27 mouse cellular contexts compared by ENCODE assay signal in the genomic region with DNA sequence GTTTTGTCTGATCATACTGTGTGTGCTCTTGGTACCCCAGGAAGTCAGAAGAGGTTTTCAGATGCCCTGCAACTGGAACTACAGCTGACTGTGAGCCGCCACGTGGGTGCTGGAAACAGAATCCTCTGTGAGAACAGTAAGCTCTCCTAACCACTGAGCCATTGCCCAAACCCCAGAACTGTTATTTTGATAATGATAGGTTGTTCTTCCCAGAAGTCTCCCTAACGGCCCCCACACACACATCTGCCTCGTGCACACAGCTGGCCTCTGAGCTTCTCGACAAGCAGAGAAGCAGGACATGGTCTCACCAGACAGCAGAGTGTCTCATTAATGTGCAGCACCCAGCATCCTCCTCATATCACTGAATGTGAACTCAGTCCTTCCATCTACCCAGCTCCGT.
"Had no signal": no experiment of that assay in that cellular context is flagged by ENCODE, and none has a peak within 500 bp of the region (broad histone marks: within the 10 kb centered on the region; RNA-seq: fewer than 3 reads in every experiment).

No protein-coding gene starts in this region.

- DNase-seq: gastrocnemius, adult 2 months; gastrocnemius, postnatal 10 days; gastrocnemius, postnatal 25 days; heart, adult 18-20 months; heart, postnatal 10 days; heart, postnatal 4 days; kidney, adult 18-20 months; kidney, adult 8-10 months; kidney, postnatal 10 days; kidney, postnatal 25 days; kidney, postnatal 4 days; liver; liver, embryonic 13.5 days had no signal

- H3K27ac ChIP-seq: gastrocnemius, adult 2 months; heart, embryonic 10.5 days; hindbrain, embryonic 10.5 days; hindbrain, embryonic 12.5 days; hindbrain, embryonic 14.5 days; intestine, embryonic 15.5 days; layer of hippocampus, adult 2 months; left cerebral cortex, adult 2 months; limb, embryonic 10.5 days; limb, embryonic 12.5 days; liver, embryonic 13.5 days had no signal

- H3K9ac ChIP-seq: heart, embryonic 12.5 days; hindbrain, embryonic 12.5 days; hindbrain, embryonic 14.5 days; intestine, embryonic 15.5 days; limb, embryonic 12.5 days; liver, embryonic 13.5 days had no signal

- H3K36me3 ChIP-seq: heart, embryonic 10.5 days; heart, embryonic 12.5 days; hindbrain, embryonic 10.5 days; hindbrain, embryonic 12.5 days; intestine, embryonic 15.5 days; limb, embryonic 10.5 days; limb, embryonic 12.5 days; liver, embryonic 13.5 days had no signal

- H3K4me2 ChIP-seq: heart, embryonic 12.5 days; hindbrain, embryonic 12.5 days; hindbrain, embryonic 14.5 days; intestine, embryonic 15.5 days; limb, embryonic 12.5 days; liver, embryonic 11.5 days; liver, embryonic 13.5 days had no signal

- H3K27me3 ChIP-seq: heart, embryonic 12.5 days; hindbrain, embryonic 12.5 days; intestine, embryonic 15.5 days; limb, embryonic 12.5 days; liver, embryonic 13.5 days had no signal

- H3K9me3 ChIP-seq: heart, embryonic 10.5 days; heart, embryonic 12.5 days; hindbrain, embryonic 10.5 days; hindbrain, embryonic 12.5 days; intestine, embryonic 15.5 days; limb, embryonic 10.5 days; limb, embryonic 12.5 days; liver, embryonic 13.5 days had no signal

- H3K4me1 ChIP-seq: heart, embryonic 10.5 days; heart, embryonic 12.5 days; hindbrain, embryonic 10.5 days; hindbrain, embryonic 12.5 days; intestine, embryonic 15.5 days; limb, embryonic 10.5 days; limb, embryonic 12.5 days; liver, embryonic 13.5 days had no signal

- H3K4me3 ChIP-seq: gastrocnemius, adult 2 months; heart, embryonic 10.5 days; heart, embryonic 12.5 days; hindbrain, embryonic 10.5 days; hindbrain, embryonic 12.5 days; intestine, embryonic 15.5 days; layer of hippocampus, adult 2 months; left cerebral cortex, adult 2 months; limb, embryonic 10.5 days; limb, embryonic 12.5 days; liver, embryonic 13.5 days had no signal

- ATAC-seq: hindbrain, embryonic 16.5 days; inflammation-experienced regulatory T-cells, adult 6 months; intestine, embryonic 15.5 days; intestine, postnatal 0 days had no signal
